Mouse (Mus musculus): Measurements from ENCODE around the gene Nop53. TPM values are rescaled to one million over a fixed set of nuclear protein-coding genes. Genes with fewer than 3 reads are reported as not detected.
"Not testable (repeated sequence)": the region's sequence is repeated elsewhere in the genome, so short reads cannot be mapped to it uniquely, and the experiment has no call there.

The Nop53 gene
- polyA plus RNA-seq, 1 experiment from 2014 or later: 183 TPM

DNA sequence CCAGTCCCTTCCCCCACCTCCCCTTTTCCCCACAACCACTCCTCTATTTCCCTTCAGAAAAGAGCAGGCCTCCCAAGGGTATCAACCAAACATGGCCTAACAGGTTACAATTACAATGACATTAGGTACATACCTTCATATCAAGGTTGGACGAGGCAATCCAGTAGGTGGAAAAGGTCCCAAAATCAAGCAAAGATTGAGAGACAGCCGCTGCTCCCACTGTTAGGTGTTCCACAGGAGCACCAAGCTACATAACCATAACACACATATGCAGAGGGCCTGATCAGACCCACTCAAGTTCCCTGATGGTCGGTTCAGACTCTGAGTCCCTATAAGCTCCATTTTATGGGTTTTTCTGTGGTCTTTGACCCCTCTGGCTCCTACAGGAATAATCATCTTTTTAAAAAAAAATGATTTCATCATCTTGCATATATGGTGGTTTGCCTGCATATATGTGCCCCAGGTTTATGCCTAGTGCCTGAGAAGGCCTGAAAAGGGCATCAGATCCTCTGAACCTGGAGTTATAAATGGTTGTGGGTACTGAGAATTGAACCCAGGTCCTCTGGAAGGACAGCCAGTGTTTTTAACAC lies 29.6 kb downstream of the Nop53 start:
- Histone ChIP-seq H3K9ac (no peak overlapping the region), H3K4me2 (no peak overlapping the region), H3K4me3 (replicated peaks) (no peak overlapping the region), H3K4me1 (peaks cover 11% of the 10 kb centered on the region), H3K27me3 (replicated peaks) (no peaks in the 10 kb centered on the region), H3K9me3 (no peaks in the 10 kb centered on the region), H3K36me3 (peaks cover 24% of the 10 kb centered on the region), H3K27ac (no peak overlapping the region)
- WGBS: 80% methylated on average over 3 of the region's 3 CpGs
- no peak for ATAC-seq (ENCODE audit: insufficient read depth, low FRiP score, low read depth)

DNA sequence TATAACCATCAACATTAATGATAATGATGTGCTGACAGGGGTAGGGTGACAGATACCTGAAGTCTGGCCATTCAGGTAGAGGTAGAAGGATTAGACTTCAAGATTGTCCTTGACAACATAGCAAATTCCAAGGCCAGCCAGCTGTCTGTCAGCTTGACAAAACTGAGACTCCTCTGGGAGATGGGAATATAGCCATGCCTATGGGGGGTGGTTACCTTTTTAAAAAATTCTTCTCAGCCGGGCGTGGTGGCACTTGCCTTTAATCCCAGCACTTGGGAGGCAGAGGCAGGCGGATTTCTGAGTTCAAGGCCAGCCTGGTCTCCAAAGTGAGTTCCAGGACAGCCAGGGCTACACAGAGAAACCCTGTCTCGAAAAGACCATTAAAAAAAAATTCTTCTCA lies 30.2 kb downstream of the Nop53 start:
- not testable (repeated sequence) for H3K9ac ChIP-seq; H3K4me1 ChIP-seq; H3K27ac ChIP-seq; H3K4me2 ChIP-seq; H3K27me3 ChIP-seq (replicated peaks); ATAC-seq (ENCODE audit: insufficient read depth, low FRiP score, low read depth); H3K9me3 ChIP-seq; H3K4me3 ChIP-seq (replicated peaks)
- peaks cover 24% of the 10 kb centered on the region for H3K36me3 ChIP-seq
- WGBS: 79% methylated on average over 4 of the region's 4 CpGs

DNA sequence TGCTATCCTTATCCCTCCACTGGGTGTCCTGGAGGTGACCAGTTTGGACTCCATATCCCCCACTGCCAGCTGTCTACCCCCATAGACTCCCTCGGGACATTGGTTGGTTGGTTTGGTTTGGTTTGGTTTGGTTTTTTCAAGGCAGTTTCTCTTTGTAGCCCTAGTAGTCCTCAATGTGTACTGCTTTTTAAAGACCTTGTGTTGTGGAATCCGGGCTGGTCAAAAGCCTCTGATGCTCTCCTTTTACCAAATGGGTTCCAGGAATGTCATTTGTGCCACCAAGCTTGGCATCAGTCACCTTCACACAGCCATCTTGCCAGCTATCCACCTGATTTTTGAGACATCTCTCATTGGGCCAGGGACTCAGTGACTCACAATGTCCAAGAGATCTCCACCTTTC lies 31.1 kb downstream of the Nop53 start:
- H3K9me3 ChIP-seq: no peaks in the 10 kb centered on the region
- no peak overlapping the region for H3K27ac ChIP-seq
- no peaks in the 10 kb centered on the region for H3K4me1 ChIP-seq
- peaks cover 16% of the 10 kb centered on the region for H3K36me3 ChIP-seq
- no peak overlapping the region for H3K4me3 ChIP-seq (replicated peaks)
- no peak overlapping the region for H3K4me2 ChIP-seq
- ATAC-seq (ENCODE audit: insufficient read depth, low FRiP score, low read depth): no peak
- no peaks in the 10 kb centered on the region for H3K27me3 ChIP-seq (replicated peaks)
- H3K9ac ChIP-seq: no peak overlapping the region
- 79% methylated on average over 2 of the region's 2 CpGs for WGBS

DNA sequence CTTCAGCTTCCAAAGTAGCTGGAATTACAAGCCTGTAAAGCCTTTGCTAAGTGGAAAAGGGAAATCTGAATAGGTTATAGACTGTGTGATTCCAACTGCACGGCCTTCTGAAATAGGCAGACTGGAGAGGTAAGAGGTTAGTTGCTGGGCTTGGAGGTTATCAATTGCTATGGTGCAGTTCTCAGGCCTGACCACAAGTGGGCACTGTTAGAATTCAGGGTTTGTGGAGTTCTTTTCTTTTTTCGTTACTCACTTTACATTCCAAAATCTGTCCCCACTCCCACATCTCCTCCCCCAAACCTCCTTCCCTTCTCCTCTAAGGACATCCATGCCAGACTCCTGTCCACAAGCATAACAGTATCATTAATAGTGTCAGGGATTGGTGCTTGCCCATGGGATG lies 31.6 kb downstream of the Nop53 start:
- WGBS: 37% methylated on average over 2 of the region's 2 CpGs
- Histone ChIP-seq H3K9me3 (no peaks in the 10 kb centered on the region), H3K27ac (no peak overlapping the region), H3K4me2 (no peak overlapping the region), H3K36me3 (peaks cover 11% of the 10 kb centered on the region), H3K27me3 (replicated peaks) (no peaks in the 10 kb centered on the region), H3K4me3 (replicated peaks) (no peak overlapping the region), H3K9ac (no peak overlapping the region), H3K4me1 (no peaks in the 10 kb centered on the region)
- ATAC-seq (ENCODE audit: insufficient read depth, low FRiP score, low read depth): no peak

DNA sequence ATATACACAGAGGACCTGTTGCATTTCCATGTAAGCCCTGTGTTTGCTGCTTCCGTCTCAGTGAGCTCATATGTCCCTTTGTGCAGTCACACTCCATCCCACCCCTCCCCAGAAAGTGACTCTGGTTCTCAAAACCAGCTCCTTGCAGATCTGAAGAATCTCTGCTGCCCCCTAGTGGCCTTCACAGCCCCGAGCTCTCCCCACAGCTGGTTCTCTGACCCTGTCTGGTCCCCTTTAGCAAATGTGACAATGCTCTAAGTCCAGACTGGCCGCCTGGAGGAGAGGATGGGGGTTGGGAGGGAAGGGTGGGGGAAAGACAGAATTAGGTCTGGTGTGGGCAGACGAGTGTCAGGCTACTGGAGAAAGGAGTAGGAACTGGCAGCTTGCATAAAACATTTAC lies 33.7 kb downstream of the Nop53 start:
- H3K4me3 ChIP-seq (replicated peaks): no peak overlapping the region
- H3K4me1 ChIP-seq: no peaks in the 10 kb centered on the region
- peak; percentile 18; the same call in 1 of the 2 replicates for ATAC-seq (ENCODE audit: insufficient read depth, low FRiP score, low read depth)
- H3K27me3 ChIP-seq (replicated peaks): no peaks in the 10 kb centered on the region
- no peak overlapping the region for H3K4me2 ChIP-seq
- no peaks in the 10 kb centered on the region for H3K9me3 ChIP-seq
- H3K36me3 ChIP-seq: no peaks in the 10 kb centered on the region
- 1% methylated on average over 4 of the region's 4 CpGs for WGBS
- no peak overlapping the region for H3K9ac ChIP-seq
- H3K27ac ChIP-seq: no peak overlapping the region

DNA sequence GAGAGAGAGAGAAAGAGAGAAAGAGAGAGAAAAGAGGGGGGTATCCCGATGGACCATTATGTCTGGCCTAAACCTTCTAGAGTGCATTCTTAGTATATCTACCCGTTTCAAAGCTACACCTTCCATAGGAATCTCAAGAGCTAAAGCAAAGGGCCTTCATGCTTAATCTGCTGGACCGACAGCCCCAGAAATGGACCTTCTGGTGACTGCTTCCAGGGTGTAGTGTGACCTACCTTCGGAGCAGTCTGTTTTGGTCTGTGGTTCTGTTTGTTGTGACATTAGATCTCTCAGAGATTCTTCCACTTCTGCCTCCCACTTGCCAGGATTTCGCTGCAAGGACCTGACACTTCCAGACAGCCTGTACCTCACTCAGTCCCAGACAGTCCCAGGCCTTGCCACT lies 35.4 kb downstream of the Nop53 start:
- Histone ChIP-seq H3K4me3 (replicated peaks) (no peak overlapping the region), H3K36me3 (no peaks in the 10 kb centered on the region), H3K9me3 (no peaks in the 10 kb centered on the region), H3K4me2 (no peak overlapping the region), H3K4me1 (no peaks in the 10 kb centered on the region), H3K27me3 (replicated peaks) (no peaks in the 10 kb centered on the region), H3K9ac (no peak overlapping the region), H3K27ac (no peak overlapping the region)
- ATAC-seq (ENCODE audit: insufficient read depth, low FRiP score, low read depth): no peak
- 77% methylated on average over 5 of the region's 5 CpGs for WGBS

DNA sequence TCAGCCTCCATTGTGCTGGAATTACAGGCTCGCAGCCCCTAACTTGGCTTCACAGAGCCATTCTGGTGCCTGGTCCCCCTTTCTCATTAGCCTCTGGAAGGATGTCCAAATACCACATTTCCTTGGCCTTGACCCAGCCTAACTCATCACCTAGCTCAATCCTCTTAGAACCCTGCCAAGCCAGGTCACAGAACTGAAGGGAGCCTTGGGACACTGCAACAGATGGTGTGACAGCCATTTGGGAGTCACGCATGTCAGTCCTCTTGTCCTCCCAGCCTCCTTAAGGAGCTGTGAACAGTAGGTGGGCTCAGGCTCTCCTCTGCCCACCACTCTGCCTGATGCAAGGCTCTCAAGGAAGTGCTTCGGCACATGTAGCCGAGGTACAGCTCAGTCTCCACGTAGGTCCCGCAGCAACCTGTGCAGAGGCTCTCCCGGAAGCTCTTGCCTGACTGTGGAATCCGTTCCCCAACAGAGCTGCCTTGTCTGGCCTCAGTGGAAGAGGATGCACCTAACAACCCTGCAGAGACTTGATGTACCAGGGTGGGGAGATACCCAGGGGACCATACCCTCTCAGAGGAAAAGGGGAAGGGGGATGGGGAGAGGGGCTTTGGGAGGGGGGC lies 37.8 kb downstream of the Nop53 start:
- 70% methylated on average over 8 of the region's 8 CpGs for WGBS
- H3K4me1 ChIP-seq: no peaks in the 10 kb centered on the region
- no peak overlapping the region for H3K27ac ChIP-seq
- H3K9me3 ChIP-seq: no peaks in the 10 kb centered on the region
- H3K9ac ChIP-seq: no peak overlapping the region
- H3K36me3 ChIP-seq: no peaks in the 10 kb centered on the region
- H3K4me3 ChIP-seq (replicated peaks): no peak overlapping the region
- ATAC-seq (ENCODE audit: insufficient read depth, low FRiP score, low read depth): no peak
- no peaks in the 10 kb centered on the region for H3K27me3 ChIP-seq (replicated peaks)
- H3K4me2 ChIP-seq: no peak overlapping the region

DNA sequence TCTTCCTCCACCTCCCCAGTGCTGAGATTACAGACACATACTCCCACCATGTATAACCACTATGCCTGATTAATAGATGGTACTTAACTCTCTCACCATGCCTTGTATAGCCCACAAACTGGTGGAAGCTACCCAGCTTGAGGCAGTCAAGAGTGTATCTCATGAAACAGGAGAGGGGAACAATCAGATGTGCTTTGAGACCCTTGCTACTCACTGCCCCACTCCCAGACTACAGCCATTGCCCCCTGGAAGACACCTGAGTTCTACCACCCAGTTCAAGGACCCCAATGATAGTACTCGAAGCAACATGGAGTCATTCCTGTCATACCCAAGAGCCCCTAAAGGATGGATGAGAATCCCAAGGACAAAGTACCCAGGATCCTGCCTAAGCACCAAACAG lies 39.3 kb downstream of the Nop53 start:
- H3K27ac ChIP-seq: no peak overlapping the region
- H3K4me3 ChIP-seq (replicated peaks): no peak overlapping the region
- no peaks in the 10 kb centered on the region for H3K27me3 ChIP-seq (replicated peaks)
- H3K9me3 ChIP-seq: no peaks in the 10 kb centered on the region
- H3K9ac ChIP-seq: no peak overlapping the region
- H3K4me2 ChIP-seq: no peak overlapping the region
- no peak for ATAC-seq (ENCODE audit: insufficient read depth, low FRiP score, low read depth)
- no peaks in the 10 kb centered on the region for H3K4me1 ChIP-seq
- no peaks in the 10 kb centered on the region for H3K36me3 ChIP-seq
- WGBS: 87% methylated on average over 1 of the region's 1 CpGs

DNA sequence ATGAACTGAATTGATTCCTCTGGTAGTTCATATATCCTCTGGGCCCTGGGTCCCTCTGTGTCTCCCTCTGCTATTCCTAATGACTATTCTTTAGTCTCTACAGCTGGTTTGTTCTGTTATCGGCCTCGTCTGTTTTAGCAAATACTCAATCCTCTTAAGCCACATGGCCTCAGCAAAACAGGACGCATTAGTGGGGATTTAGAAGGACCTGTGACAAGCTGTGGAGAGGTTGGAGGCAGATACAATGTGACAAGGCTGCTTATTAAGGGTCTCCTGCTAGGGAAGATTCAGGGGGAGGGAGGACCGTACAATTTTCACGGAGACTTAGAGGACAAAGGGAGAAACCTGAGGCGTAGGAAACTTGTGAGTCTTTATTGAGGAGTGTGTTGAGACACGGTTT lies 40.0 kb downstream of the Nop53 start:
- ATAC-seq (ENCODE audit: insufficient read depth, low FRiP score, low read depth): no peak
- no peaks in the 10 kb centered on the region for H3K27me3 ChIP-seq (replicated peaks)

DNA sequence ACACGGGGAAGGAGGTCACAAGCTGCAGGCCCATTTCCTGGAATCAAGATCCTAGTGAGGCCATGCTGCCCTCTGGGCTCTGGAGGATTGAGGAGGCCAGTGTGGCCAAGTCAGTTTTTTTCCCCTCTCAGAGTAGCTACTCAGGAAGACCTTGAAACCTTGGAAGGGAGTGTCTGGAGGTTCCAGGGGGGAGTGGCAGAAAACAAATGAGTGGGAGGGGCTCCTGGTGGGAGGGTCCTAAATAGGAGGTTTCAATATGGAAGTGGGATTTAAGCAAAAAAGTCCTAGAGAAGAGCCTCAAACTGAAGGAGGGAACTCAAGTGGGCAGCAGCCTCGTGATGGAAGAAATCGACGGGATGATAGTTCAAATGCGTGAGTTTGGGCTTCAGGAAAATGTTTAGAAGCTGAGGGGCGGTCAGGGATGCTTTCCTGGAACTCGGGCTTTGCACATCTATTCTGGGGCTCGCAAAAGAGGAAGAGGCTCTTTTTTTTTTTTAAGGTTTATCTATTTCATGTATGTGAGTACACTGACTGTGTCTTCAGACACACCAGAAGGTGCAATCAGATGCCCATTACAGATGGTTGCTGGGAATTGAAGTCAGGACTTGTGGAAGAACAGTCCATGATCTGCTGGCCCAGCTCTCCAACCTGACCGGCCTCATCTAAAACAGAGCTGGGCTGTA lies 44.4 kb downstream of the Nop53 start:
- no peaks in the 10 kb centered on the region for H3K36me3 ChIP-seq
- no peaks in the 10 kb centered on the region for H3K4me1 ChIP-seq
- H3K9me3 ChIP-seq: no peaks in the 10 kb centered on the region
- H3K27ac ChIP-seq: no peak overlapping the region
- no peak overlapping the region for H3K4me2 ChIP-seq
- H3K4me3 ChIP-seq (replicated peaks): no peak overlapping the region
- no peak overlapping the region for H3K9ac ChIP-seq
- H3K27me3 ChIP-seq (replicated peaks): no peaks in the 10 kb centered on the region
- no peak for ATAC-seq (ENCODE audit: insufficient read depth, low FRiP score, low read depth)
- 69% methylated on average over 9 of the region's 9 CpGs for WGBS

More for the DNA sequence above, 40.0 kb downstream of the Nop53 start:
- Histone ChIP-seq H3K4me3 (replicated peaks) (no peak overlapping the region), H3K9ac (no peak overlapping the region), H3K9me3 (no peaks in the 10 kb centered on the region), H3K4me2 (no peak overlapping the region), H3K27ac (no peak overlapping the region), H3K36me3 (no peaks in the 10 kb centered on the region), H3K4me1 (no peaks in the 10 kb centered on the region)
- WGBS: 77% methylated on average over 7 of the region's 7 CpGs

DNA sequence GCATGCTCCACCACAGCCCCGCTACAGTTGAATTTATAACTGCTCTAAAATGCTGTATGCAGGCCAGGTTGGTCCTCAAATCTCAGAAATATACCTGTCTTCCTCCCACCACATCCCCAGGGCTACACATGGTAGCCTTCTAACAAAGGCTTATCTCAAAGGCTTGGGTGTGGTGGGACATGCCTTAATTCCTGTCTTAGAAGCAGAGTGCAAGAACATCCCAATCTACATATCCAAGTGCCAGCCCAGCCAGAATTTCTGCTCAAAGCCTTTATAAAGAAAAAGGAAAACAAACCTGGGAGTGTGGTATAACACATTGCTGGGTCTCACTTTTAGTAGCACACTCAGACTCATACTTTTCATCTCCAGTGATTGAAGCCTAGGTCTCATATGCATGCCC lies 51.6 kb downstream of the Nop53 start:
- Histone ChIP-seq H3K27ac (no peak overlapping the region), H3K9me3 (no peaks in the 10 kb centered on the region), H3K4me2 (no peak overlapping the region), H3K4me3 (replicated peaks) (no peak overlapping the region), H3K9ac (no peak overlapping the region), H3K4me1 (no peaks in the 10 kb centered on the region), H3K27me3 (replicated peaks) (no peaks in the 10 kb centered on the region), H3K36me3 (no peaks in the 10 kb centered on the region)
- 71% methylated on average over 1 of the region's 1 CpGs for WGBS
- ATAC-seq (ENCODE audit: insufficient read depth, low FRiP score, low read depth): no peak
